Mouse (Mus musculus): ENCODE data around the gene Gabbr1. TPM values are rescaled to one million over a fixed set of nuclear protein-coding genes. Genes with fewer than 3 reads are reported as not detected.

Gene Gabbr1
- polyA plus RNA-seq, 2 experiments: 0.30 to 2.2 TPM

GRCm38 (mm10) chr17:37051745-37052144, 6.0 kb downstream of the Gabbr1 start:
- DNase-seq (ENCODE audit: low read depth in 3 of 3, low spot score in 3 of 3): no peak
- Histone ChIP-seq H3K4me1 (replicated peaks; ENCODE audit: control insufficient read depth in 2 of 2, insufficient read depth in 2 of 2, low read length in 1 of 2) (0 out of 4 replicates have a peak, but pooled peaks cover 0 to 2% of the 10 kb centered on the region in 2 experiments), H3K9ac (replicated peaks) (no peak overlapping the region), H3K27me3 (ENCODE audit: control insufficient read depth, insufficient read depth, low read length) (peaks cover 45% of the 10 kb centered on the region), H3K9me3 (ENCODE audit: control insufficient read depth, low read length) (no peaks in the 10 kb centered on the region), H3K4me3 (ENCODE audit: insufficient read depth in 1 of 2, low read depth in 2 of 2, low read length in 2 of 2) (no peak overlapping the region), H3K27ac (no peak overlapping the region), H3K36me3 (replicated peaks; ENCODE audit: control insufficient read depth, insufficient read depth, low read depth) (no peaks in the 10 kb centered on the region), H3K4me2 (ENCODE audit: low read depth) (no peak overlapping the region)
- TF ChIP-seq CTCF (IDR thresholded peaks at IDR 0.05; ENCODE audit: low read depth): no peak
- no peak for TF ChIP-seq EP300 (IDR thresholded peaks at IDR 0.05; ENCODE audit: low read depth)
- 18% methylated on average over 4 of the region's 4 CpGs for WGBS (ENCODE audit: insufficient replicate concordance)
- ATAC-seq (ENCODE audit: insufficient read depth): no peak

- TF ChIP-seq CTCF (IDR thresholded peaks at IDR 0.05; ENCODE audit: low read depth) (no peak), EP300 (IDR thresholded peaks at IDR 0.05; ENCODE audit: low read depth) (no peak)
- Histone ChIP-seq H3K4me3 (ENCODE audit: insufficient read depth in 1 of 2, low read depth in 2 of 2, low read length in 2 of 2) (no peak overlapping the region), H3K27me3 (ENCODE audit: control insufficient read depth, insufficient read depth, low read length) (peaks cover 2% of the 10 kb centered on the region; the same call in 1 of the 2 replicates), H3K27ac (no peak overlapping the region), H3K36me3 (replicated peaks; ENCODE audit: control insufficient read depth, insufficient read depth, low read depth) (no peaks in the 10 kb centered on the region), H3K9ac (replicated peaks) (no peak overlapping the region), H3K4me2 (ENCODE audit: low read depth) (no peak overlapping the region), H3K9me3 (ENCODE audit: control insufficient read depth, low read length) (no peaks in the 10 kb centered on the region), H3K4me1 (replicated peaks; ENCODE audit: control insufficient read depth in 2 of 2, insufficient read depth in 2 of 2, low read length in 1 of 2) (no peaks in the 10 kb centered on the region)
- WGBS (ENCODE audit: insufficient replicate concordance): 67% methylated on average over 6 of the region's 6 CpGs
- ATAC-seq (ENCODE audit: insufficient read depth) (no peak), DNase-seq (ENCODE audit: low read depth in 3 of 3, low spot score in 3 of 3) (no peak)
Measured at GRCm38 (mm10) chr17:37056957-37057356, 11.2 kb downstream of the Gabbr1 start.

DNA sequence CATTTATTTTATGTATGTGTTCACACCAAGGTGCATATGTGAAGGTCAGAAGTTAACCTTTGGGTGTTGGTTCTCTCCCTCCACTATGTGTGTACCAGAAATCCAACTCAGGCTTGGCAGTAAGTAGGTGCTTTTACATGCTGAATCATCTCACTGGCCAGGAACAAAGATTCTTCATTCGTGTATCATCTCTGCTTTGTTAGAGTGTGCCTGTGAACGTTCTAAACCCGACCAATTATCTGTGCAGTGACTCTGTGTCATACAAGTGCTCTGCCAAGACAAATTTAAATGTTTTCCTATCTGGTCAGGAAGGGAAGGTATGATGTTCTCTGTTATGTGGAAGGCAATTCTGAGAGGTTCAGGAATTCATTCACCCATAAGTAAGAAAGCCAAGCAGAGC, 15.7 kb downstream of the Gabbr1 start:
- Histone ChIP-seq H3K9me3 (ENCODE audit: control insufficient read depth, low read length) (no peaks in the 10 kb centered on the region), H3K27ac (no peak overlapping the region), H3K27me3 (ENCODE audit: control insufficient read depth, insufficient read depth, low read length) (no peaks in the 10 kb centered on the region), H3K36me3 (replicated peaks; ENCODE audit: control insufficient read depth, insufficient read depth, low read depth) (no peaks in the 10 kb centered on the region), H3K9ac (replicated peaks) (no peak overlapping the region), H3K4me1 (replicated peaks; ENCODE audit: control insufficient read depth in 2 of 2, insufficient read depth in 2 of 2, low read length in 1 of 2) (no peaks in the 10 kb centered on the region), H3K4me3 (ENCODE audit: insufficient read depth in 1 of 2, low read depth in 2 of 2, low read length in 2 of 2) (no peak overlapping the region), H3K4me2 (ENCODE audit: low read depth) (no peak overlapping the region)
- DNase-seq (ENCODE audit: low read depth in 3 of 3, low spot score in 3 of 3): no peak
- TF ChIP-seq CTCF (IDR thresholded peaks at IDR 0.05; ENCODE audit: low read depth) (no peak), EP300 (IDR thresholded peaks at IDR 0.05; ENCODE audit: low read depth) (no peak)
- 57% methylated on average over 3 of the region's 3 CpGs for WGBS (ENCODE audit: insufficient replicate concordance)
- ATAC-seq (ENCODE audit: insufficient read depth): no peak

GRCm38 (mm10) chr17:37062101-37062641, 16.4 kb downstream of the Gabbr1 start:
- Histone ChIP-seq H3K9ac (replicated peaks) (no peak overlapping the region), H3K4me2 (ENCODE audit: low read depth) (no peak overlapping the region), H3K27me3 (ENCODE audit: control insufficient read depth, insufficient read depth, low read length) (no peaks in the 10 kb centered on the region), H3K9me3 (ENCODE audit: control insufficient read depth, low read length) (no peaks in the 10 kb centered on the region), H3K36me3 (replicated peaks; ENCODE audit: control insufficient read depth, insufficient read depth, low read depth) (no peaks in the 10 kb centered on the region), H3K4me3 (ENCODE audit: insufficient read depth in 1 of 2, low read depth in 2 of 2, low read length in 2 of 2) (no peak overlapping the region), H3K4me1 (replicated peaks; ENCODE audit: control insufficient read depth in 2 of 2, insufficient read depth in 2 of 2, low read length in 1 of 2) (no peaks in the 10 kb centered on the region), H3K27ac (no peak overlapping the region)
- 66% methylated on average over 10 of the region's 10 CpGs for WGBS (ENCODE audit: insufficient replicate concordance)
- DNase-seq (ENCODE audit: low read depth in 3 of 3, low spot score in 3 of 3) (no peak), ATAC-seq (ENCODE audit: insufficient read depth) (no peak)
- no peak for TF ChIP-seq CTCF (IDR thresholded peaks at IDR 0.05; ENCODE audit: low read depth)
- TF ChIP-seq EP300 (IDR thresholded peaks at IDR 0.05; ENCODE audit: low read depth): no peak

DNA sequence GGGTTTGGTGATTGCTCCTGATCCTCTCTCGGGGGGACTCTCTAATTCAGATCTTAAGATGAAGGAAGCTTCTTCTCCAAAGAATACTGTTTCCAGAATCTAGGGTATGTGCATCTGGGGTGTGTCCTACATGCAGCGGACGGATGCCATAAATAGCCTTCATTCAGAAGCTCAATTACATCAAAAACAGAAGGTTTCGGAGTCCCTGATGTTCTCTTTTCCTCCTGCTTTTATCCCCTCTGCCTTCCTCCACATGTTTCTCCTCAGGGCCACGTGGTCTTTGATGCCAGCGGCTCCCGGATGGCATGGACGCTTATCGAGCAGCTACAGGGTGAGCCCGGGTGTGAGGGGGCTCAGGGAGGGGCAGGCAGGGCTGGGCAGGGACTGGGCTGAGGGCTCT, 17.3 kb downstream of the Gabbr1 start:
- no peak for ATAC-seq (ENCODE audit: insufficient read depth)
- WGBS (ENCODE audit: insufficient replicate concordance): 63% methylated on average over 10 of the region's 10 CpGs
- no peaks in the 10 kb centered on the region for H3K36me3 ChIP-seq (replicated peaks; ENCODE audit: control insufficient read depth, insufficient read depth, low read depth)

More for the DNA sequence above, 17.3 kb downstream of the Gabbr1 start:
- Histone ChIP-seq H3K4me2 (ENCODE audit: low read depth) (no peak overlapping the region), H3K27ac (no peak overlapping the region), H3K4me3 (ENCODE audit: insufficient read depth in 1 of 2, low read depth in 2 of 2, low read length in 2 of 2) (no peak overlapping the region), H3K9ac (replicated peaks) (no peak overlapping the region), H3K27me3 (ENCODE audit: control insufficient read depth, insufficient read depth, low read length) (no peaks in the 10 kb centered on the region), H3K4me1 (replicated peaks; ENCODE audit: control insufficient read depth in 2 of 2, insufficient read depth in 2 of 2, low read length in 1 of 2) (no peaks in the 10 kb centered on the region), H3K9me3 (ENCODE audit: control insufficient read depth, low read length) (no peaks in the 10 kb centered on the region)
- no peak for DNase-seq (ENCODE audit: low read depth in 3 of 3, low spot score in 3 of 3)
- TF ChIP-seq EP300 (IDR thresholded peaks at IDR 0.05; ENCODE audit: low read depth) (no peak), CTCF (IDR thresholded peaks at IDR 0.05; ENCODE audit: low read depth) (no peak)

Measured in liver, embryonic 14.5 days (tissue).